Mouse (Mus musculus) E14TG2a.4 (cell line): Measurements from ENCODE around the gene Dock2.

ENCODE experiments used
- CTCF ChIP-seq: conservative IDR thresholded peaks from 2 replicates; pipeline ENCODE4 v1.5.1; 2014; ENCODE audit warnings: low read length
- POU5F1 ChIP-seq: IDR thresholded peaks from 2 replicates; pipeline ENCODE4 v1.6.1; 2014; ENCODE audit warnings: low read length, borderline replicate concordance

DNA sequence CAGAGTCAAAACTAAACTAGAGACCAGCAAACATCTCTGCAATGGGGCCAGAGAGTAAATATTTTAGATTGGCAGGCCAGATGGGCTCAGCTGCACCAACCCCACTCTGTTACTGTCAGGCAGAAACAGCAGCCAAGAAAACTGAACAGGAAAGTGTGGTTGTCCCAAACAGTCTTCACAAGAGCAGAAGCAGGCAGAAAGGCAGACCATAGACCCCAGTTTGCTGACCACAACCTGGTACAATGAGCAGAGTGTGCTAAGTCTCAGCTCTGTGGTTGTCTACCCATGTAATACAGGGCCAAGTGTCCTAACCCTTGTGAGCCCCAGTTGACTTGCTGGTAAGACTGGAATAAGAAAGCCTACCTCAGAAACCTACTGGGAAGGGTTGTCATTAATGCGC lies 543.4 kb downstream of the Dock2 start:
- TF ChIP-seq CTCF, result no peak
- TF ChIP-seq POU5F1, result no peak
